Mouse (Mus musculus): Measurements from ENCODE around the gene Mroh3.

The Mroh3 gene

GRCm38 (mm10) chr1:136156304-136156703 is 56.3 kb downstream of the Mroh3 start:
- DNase-seq: no peak

GRCm38 (mm10) chr1:136151371-136151770 is 61.3 kb downstream of the Mroh3 start:
- no peak for DNase-seq

GRCm38 (mm10) chr1:136149702-136150101 is 62.9 kb downstream of the Mroh3 start:
- DNase-seq: no peak

- no peak for DNase-seq
Measured at GRCm38 (mm10) chr1:136143514-136143913, 69.1 kb downstream of the Mroh3 start.

- DNase-seq: peak; percentile 18
Measured at GRCm38 (mm10) chr1:136142336-136142735, 70.3 kb downstream of the Mroh3 start.

DNA sequence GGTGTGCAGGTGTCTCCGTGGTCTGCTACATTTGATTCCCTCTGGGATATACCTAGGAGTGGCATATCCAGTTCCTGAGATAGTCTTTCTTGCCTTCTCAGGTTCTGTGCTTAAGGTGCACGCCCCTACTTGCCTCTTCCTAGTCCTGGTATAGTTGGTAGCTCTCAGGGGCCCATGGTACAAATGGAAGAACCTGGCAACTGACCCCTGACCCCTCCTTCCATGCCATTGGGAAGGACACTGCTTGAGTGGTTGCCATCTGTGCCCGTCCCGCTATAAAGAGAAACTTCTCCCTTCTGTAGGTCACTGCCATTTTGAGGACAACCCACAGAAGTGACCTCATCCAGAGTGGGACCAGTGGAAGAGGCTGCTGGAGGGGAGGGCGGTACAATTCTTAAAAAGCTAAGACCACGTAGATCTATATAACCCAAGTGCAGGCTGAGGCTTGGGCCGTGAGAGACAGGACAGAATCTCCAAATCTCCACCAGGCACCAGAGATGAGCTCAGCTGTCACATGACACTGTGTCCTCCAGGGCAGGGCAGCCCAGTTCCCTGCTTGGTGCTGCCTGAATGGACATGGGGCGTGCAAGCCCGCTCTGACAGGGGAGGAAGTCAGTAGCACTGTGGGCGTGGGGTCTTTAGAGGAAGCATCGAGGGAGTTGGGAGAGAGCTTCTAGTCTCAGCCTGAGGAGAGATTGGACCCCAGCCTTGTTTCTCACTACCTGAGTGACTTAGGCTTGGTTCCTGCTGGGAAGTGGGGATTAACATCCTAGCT is 71.3 kb downstream of the Mroh3 start:
- no peak for DNase-seq

DNA sequence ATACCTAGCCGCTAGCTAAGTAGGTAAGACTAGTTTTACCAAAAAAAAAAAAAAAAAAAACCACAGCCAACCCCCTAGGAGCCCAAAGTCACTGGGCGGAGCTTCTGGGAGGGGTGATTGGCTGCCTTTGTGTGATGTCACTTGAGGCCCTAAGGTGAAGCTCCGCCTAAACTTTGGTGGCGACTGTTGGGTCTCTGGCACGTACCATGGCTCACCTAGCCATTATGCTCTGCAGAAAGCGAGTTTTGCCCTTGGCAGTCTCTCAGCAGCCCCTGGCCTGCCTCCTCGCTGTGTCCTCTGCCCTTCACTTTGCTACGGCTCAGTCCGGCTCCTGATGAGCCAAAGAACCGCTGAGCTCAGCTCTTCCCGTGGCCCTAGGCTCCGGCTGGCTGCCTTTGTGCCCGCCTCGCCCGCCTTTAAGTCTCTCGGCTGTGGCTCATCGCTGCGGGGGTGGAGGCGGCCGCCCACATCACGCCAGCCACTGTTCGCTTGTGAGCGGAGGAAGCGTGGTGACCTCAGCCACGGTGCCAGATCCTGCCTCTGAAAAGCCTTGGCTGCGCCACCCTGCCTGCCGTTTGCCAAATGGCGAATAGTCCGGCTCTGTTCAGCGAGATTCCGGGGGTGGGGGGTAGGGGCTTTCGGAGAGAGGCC is 72.5 kb downstream of the Mroh3 start:
- DNase-seq: peak; percentile 85

DNA sequence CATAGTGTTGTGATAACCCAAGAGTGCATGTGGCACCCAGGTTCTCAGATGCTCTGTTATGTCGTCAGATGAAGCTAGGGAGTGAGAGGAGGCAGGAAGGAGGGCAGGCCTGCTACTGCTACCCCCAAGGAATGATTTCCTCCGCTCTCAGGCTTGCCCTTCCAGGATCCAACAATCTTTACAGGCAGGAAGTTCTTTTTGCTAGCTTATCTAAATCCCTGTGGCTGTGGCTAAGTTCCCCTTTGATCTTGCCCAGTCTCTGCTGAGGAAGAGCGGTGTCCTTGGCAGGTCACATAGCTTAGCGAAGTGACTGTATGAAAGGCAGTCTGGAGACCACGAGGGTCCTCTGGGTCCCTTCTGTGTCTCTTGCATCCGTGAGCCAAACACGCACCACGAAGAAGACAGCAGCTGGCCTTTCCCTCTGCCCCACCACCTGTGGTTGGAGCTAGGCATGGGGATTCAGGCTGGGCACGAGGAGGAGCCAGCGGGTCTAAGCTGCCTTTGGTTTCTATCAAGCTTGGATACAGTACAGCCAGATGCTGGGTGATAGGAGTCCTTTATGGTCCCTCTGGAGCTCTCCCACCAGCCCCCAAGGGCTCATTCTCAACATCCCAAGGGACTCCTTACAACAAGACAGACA is 74.3 kb downstream of the Mroh3 start:
- DNase-seq: no peak

- DNase-seq: peak; percentile 68
Measured at GRCm38 (mm10) chr1:136137575-136137974, 75.1 kb downstream of the Mroh3 start.

- no peak for DNase-seq
Measured at GRCm38 (mm10) chr1:136137071-136137531, 75.5 kb downstream of the Mroh3 start.

GRCm38 (mm10) chr1:136136547-136136946 is 76.1 kb downstream of the Mroh3 start:
- no peak for DNase-seq

DNA sequence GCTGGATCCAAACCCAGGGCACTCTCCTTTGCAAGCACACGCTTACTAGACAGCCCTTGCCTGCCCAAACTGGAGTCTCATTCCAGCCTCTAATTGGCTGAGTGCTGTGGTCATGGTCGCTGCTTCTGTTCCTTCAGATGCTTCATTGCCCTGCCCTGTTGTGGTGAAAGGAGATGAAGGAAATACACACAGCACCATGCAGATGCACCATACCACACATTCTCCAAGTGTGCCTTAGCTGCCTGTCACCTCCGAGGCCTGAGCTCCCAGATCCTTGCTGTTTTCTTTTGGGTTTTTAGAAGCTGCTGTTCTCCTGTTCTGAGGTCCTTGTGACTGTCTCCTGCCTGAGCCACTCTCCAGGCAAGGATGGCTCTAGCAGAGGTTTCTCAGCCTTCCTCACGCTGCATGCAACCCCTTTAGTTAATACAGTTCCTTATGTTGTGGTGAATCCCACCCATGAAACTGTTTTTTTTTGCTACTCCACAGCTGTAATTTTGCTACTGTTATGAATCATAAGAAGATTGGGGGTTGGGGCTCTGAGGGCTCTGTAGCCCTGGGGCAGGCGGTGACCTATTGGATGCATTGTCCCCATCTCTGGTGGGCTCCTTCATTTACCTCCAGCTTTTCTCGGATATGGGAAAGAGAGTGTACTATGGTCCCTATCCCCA is 76.7 kb downstream of the Mroh3 start:
- DNase-seq: no peak

DNA sequence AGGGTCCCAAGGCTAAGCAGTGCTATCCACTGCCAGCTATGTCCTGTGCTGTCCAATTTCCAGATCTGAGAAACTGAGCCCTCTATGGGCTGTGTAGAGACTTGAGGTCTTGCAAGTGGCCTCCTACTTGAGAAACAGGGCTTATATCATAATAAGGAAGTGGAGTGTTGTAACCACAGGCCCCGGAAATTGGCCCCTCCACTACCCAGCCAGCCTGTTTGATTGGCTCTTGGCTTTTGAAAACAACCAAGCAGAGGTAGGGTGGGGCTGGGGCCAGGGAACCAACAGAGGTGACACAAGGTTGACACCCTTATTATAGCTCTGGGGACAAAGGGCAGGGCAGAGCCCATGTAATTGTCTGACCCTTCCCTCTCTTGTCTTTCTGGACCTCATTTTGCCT is 77.6 kb downstream of the Mroh3 start:
- DNase-seq: no peak

DNA sequence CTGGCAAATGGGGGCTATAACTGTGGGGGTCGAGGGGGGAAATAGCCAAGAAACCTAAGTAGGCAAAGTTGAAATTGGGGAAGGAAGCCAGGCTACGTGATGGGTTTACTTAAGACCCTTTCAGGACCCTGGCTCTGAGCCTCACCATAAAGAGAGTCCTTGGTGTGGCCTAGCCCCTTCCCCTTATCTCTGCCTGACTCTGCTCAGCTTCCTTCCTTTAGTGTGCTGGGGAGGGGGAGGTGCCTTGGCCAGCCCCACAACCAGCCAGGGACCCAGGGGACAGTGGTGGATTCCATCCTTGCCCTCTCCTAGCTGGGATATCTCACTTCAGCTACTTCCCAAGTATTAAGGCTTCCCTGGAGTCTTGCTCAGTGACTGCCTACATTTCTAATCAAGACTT is 78.1 kb downstream of the Mroh3 start:
- DNase-seq: no peak

- peak; percentile 33 for DNase-seq
Measured at GRCm38 (mm10) chr1:136133570-136134240, 78.9 kb downstream of the Mroh3 start.

DNA sequence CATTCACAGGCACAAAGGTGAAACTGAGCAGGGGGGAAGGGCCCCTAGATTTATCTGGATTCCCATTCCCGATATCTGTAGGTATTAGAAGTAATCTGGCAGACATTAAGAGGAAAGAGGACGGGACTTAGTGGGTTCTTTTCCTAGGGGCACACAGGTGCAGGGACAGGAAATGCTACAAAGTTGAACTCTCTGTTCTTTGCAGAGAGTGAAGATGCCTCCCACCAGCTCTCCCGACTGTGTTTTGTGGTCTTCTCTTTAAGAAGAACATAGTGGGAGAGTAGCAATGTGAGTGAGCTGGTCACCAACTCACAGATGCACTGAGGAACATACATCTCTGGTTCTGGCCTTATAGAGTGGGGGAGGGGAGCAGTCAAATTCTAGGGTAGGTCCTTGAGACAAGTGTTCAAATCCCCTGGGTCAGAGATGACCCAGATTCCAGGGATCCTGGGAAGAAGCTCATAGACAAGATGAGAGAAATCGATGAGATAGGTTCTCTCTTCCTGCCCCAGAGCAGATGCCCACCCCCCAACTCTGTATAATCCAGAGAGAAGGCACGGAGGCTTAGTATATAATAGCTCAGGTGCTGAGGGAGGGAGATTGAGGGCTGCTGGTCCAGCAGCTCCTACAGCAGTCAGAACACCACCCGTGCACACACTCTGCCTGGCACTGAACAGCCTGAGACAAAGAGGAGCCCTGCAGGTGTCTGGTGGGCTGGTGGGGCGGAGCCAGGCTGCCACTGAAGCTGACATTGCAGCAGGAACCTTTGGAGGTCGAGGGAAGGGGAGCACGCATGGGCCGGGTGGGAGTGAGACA is 80.0 kb downstream of the Mroh3 start:
- DNase-seq: no peak

Measured in kidney, postnatal 14 days (tissue).